Mouse (Mus musculus) mouse embryonic stem cell (cell line): ENCODE measurements around the gene Urah.

Experiments used
- in situ Hi-C, 2 experiments: fragments of 300-500 bp; cut with MboI; formaldehyde crosslinking; loops; 1 replicate in 1 of 2; 3 replicates in 1 of 2; pipeline ENCODE4 v1.14.3; 2019 to 2020; ENCODE audit warnings: low sequenced_read_pairs in 2 of 2, low pct_unique_long_range_greater_than_20kb in 1 of 2, mixed read lengths in 1 of 2; ENCODE audit not compliant: unreplicated experiment in 1 of 2

Urah gene

GRCm38 (mm10) chr7:140857550-140858505 lies 23.0 kb downstream of the Urah start, which contains the start of gene Bet1l:
TSS of gene Bet1l (minus strand) at chr7:140857577.
- in situ Hi-C loops: no loop called here

DNA sequence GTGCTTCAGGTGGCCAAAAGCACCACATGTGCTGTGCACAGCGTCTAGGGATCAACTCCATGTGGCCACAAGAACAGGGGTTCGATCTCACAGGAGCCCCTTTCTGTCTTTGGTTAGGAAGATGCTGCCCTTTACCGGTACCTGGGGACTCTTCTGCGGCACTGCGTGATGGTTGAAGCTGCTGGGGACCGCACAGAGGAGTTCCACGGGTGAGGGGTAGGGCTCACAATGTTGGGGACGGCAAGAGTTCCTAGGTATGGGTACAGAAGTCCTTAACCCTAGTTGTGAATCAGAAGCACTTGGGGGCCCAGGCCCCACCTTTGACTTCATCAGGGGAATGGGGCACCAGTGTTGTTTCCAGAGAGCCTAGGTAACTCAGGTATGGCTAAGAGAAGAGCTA lies 23.9 kb downstream of the Urah start:
- in situ Hi-C loops: no loop called here

DNA sequence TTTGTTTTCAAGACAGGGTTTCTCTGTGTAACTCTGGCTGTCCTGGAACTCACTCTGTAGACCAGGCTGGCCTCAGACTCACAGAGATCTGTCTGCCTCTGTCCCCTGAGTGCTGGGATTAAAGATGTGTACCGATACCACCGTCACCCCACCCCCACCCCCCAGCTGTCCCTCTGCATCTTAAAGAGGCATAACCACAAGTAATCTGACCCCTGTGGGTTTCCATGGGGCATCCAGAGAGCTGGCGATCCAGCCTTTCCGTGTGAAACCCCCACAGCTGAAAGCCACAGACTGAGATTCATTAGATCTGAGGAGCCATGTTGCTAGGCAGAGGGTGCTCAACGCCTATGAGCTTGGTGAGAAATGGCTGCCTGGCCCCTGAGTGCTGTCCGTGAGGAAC lies 25.2 kb downstream of the Urah start:
- in situ Hi-C loops: no loop called here

DNA sequence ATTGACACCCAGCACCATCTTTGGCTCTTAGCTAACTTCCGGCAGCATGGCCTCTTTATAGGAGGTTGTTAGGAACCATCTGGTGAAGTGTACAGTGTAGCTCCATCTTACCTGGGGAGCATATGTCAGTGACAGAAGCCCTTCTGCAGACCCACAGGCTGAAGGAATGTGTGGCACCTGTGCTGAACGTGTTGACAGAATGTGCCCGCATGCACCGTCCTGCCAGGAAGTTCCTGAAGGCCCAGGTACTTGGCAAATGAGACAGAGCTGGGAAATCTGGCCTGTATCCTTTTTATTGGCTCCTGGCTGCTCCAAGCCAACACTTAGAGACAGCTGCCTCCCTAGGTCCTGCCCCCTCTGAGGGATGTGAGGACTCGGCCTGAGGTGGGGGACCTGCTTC lies 25.9 kb downstream of the Urah start:
- in situ Hi-C loops: no loop called here

- in situ Hi-C loops: no loop called here
Measured at GRCm38 (mm10) chr7:140864761-140865160, 29.9 kb downstream of the Urah start.

DNA sequence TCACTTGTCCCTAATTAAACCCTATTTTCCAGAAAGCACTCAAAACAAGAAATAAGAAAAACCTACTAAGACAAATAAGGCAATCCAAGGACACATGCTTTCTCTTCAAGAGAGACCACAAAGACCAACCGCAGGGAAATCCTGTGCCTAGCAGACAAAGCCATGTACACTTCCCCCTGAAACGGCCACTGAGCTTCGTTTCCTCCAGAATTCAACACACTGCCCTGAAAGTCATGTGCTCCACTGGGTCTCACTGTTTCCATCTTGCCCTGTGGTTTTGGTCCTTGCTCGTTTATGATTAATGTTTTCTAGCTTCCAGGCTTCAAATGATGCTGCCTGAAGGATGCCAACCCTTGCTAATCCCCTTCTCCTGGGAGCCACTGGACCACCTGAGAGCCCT lies 39.4 kb downstream of the Urah start:
- in situ Hi-C loops: no loop called here

DNA sequence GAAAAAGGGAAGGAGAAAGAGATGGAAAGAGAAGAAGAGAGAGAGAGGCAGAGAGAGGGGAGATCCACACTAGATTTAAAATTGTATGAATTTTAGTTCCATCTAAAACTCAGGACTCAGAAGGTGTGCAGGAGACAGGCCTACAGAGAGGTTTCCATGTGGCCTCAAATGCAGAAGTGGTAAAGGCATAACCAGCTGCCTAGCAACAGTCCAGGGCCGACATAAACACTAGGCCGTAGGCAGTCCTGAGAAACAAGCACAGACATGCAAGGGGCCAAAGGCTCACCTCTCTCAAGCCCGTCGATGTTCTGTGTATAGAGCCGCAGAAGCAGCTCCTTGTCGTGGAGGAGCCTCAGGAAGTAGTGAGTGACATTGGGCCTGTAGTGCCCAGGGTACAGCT lies 42.5 kb downstream of the Urah start:
- in situ Hi-C loops: no loop called here

DNA sequence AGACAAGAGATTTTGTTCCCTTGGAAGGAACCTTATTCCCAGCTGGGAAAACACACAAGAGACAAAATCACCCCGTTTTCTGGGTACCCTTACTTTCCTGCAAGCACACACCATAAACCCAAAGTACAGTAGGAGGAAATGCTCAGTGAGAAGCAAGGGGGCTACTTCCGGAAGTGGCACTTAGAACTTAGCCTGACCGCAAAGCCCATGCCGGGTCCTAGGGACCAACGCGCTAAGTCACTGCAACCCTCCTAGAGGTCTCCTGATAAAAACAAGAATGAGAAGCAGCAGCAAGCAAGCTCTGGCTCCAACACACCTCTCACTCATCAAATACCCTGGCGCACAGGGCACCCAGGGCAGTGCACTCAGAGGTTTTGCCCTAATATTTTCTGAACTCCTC lies 44.5 kb downstream of the Urah start:
- in situ Hi-C loops: no loop called here

GRCm38 (mm10) chr7:140880419-140880818 lies 45.6 kb downstream of the Urah start:
- in situ Hi-C loops: no loop called here

GRCm38 (mm10) chr7:140880865-140881515 lies 46.2 kb downstream of the Urah start:
- in situ Hi-C loops: no loop called here

GRCm38 (mm10) chr7:140881696-140882468 lies 47.1 kb downstream of the Urah start, which contains the start of the genes Psmd13 and Sirt3:
TSS of gene Psmd13 (plus strand) at chr7:140881968.
TSS of gene Sirt3 (minus strand) at chr7:140882309.
- in situ Hi-C loops: no loop called here

DNA sequence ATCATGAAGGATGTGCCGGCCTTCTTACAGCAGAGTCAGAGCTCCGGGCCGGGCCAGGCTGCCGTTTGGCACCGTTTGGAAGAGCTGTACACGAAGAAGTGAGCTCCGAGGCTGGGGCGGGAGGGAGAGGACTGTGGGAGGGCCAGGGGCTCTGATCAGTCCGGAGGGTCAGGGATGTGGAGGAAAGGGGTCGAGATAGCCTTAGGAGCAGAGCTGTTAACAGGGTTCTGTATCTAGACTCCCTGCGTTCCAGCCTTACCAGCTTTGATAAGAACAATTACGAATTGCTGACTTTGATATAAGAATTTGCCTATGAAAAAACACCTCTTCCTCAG lies 47.6 kb downstream of the Urah start:
- in situ Hi-C loops: no loop called here
